In the genomic region with DNA sequence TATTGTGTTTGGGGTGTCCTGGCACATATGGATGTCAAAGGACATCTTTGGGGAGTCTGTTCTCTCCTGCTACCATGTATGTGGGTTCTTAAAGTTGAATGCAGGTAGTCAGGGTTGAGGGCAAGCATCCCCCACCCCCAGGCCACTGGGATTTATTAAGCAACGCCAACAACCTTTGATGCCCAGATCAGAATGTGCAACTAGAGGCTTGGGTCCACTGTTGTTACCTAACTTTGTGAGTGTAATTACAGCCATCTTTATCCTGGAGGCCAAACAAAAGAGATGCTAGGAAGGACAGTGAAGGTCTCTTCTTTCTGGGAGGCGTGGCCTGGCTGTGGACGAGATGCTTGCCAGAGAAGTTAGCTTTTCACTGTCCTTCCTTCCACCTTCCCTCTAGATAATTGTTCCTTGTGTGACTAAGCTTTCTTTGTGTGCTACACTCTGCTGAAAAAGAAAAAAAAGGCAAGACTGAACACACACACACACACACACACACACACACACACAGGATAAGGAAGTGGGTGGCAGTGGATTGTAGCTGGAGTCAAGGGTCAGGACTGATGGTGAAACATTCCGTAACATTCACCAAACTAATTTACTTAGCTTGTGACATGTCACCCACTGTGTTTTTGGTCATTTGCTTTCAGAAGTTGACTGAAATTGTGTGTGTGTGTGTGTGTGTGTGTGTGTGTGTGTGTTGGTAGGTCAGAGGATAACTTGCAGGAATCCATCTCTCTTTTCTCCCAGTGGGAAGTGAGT, we compare ENCODE assay signal across 19 mouse cellular contexts. TPM values are rescaled to one million over a fixed set of nuclear protein-coding genes. Genes with fewer than 3 reads are reported as not detected.
A peak's percentile ranks its signal among the peaks of the same experiment; 100 is the strongest.
DNase-seq lines count a peak whose midpoint lies in the region; ATAC-seq and TF ChIP-seq lines count a peak whose summit lies in the region.
"Had no signal": no experiment of that assay in that cellular context is flagged by ENCODE, and none has a peak within 500 bp of the region (broad histone marks: within the 10 kb centered on the region; RNA-seq: fewer than 3 reads in every experiment).

No protein-coding gene starts in this region.

- H3K4me3 ChIP-seq in lung, adult 2 months (replicated peaks; ENCODE audit: extremely low read depth, low read depth, low read length), result no peak overlapping the region
- peak overlapping the region; percentile 52; the same call in 1 of the 2 replicates for H3K4me3 ChIP-seq in intestine, embryonic 15.5 days (replicated peaks)
- no peak overlapping the region for H3K4me3 ChIP-seq in midbrain, embryonic 11.5 days (ENCODE audit: low read depth, low read length)
- H3K4me3 ChIP-seq: heart, embryonic 10.5 days; hindbrain, embryonic 13.5 days; midbrain, embryonic 15.5 days had no signal

- no peak for ATAC-seq in intestine, embryonic 15.5 days
- peak; percentile 66 for ATAC-seq in megakaryocyte progenitor cell, adult 5-6 weeks (replicated peaks; ENCODE audit: poor library complexity)
- no peak for ATAC-seq in midbrain, embryonic 11.5 days (ENCODE audit: low FRiP score)
- ATAC-seq: forebrain, embryonic 14.5 days; midbrain, embryonic 15.5 days had no signal

- 79% methylated on average over 4 of the region's 4 CpGs for WGBS in lung, adult 2 months
- 67% methylated on average over 4 of the region's 4 CpGs for WGBS in intestine, embryonic 15.5 days
- WGBS in midbrain, embryonic 11.5 days, result 73% methylated on average over 4 of the region's 4 CpGs

- peak overlapping the region; percentile 83 for H3K4me2 ChIP-seq in intestine, embryonic 15.5 days (replicated peaks)
- H3K4me2 ChIP-seq in midbrain, embryonic 11.5 days, result no peak overlapping the region
- H3K4me2 ChIP-seq: hindbrain, embryonic 13.5 days; midbrain, embryonic 15.5 days had no signal

- H3K36me3 ChIP-seq in intestine, embryonic 15.5 days, result no peaks in the 10 kb centered on the region
- no peaks in the 10 kb centered on the region for H3K36me3 ChIP-seq in midbrain, embryonic 11.5 days (ENCODE audit: control insufficient read depth, insufficient read depth, low read length)
- H3K36me3 ChIP-seq: heart, embryonic 10.5 days; hindbrain, embryonic 13.5 days; midbrain, embryonic 15.5 days had no signal

- no peak overlapping the region for H3K9ac ChIP-seq in intestine, embryonic 15.5 days
- H3K9ac ChIP-seq in midbrain, embryonic 11.5 days (ENCODE audit: low read length), result no peak overlapping the region
- H3K9ac ChIP-seq: hindbrain, embryonic 13.5 days; midbrain, embryonic 15.5 days had no signal

- no peak for TF ChIP-seq CTCF in lung, adult 2 months (IDR thresholded peaks at IDR 0.05; ENCODE audit: insufficient read depth, low read length)

- no peaks in the 10 kb centered on the region for H3K9me3 ChIP-seq in intestine, embryonic 15.5 days
- no peaks in the 10 kb centered on the region for H3K9me3 ChIP-seq in midbrain, embryonic 11.5 days (ENCODE audit: control insufficient read depth, low read length)
- H3K9me3 ChIP-seq: heart, embryonic 10.5 days; hindbrain, embryonic 13.5 days; midbrain, embryonic 15.5 days had no signal

- no peak for TF ChIP-seq POLR2A in lung, adult 2 months (IDR thresholded peaks at IDR 0.05; ENCODE audit: borderline replicate concordance, extremely low read depth, low read depth, low read length)

- no peak overlapping the region for H3K27ac ChIP-seq in intestine, embryonic 15.5 days
- H3K27ac ChIP-seq in midbrain, embryonic 11.5 days (ENCODE audit: low read depth, low read length), result no peak overlapping the region
- H3K27ac ChIP-seq: heart, embryonic 10.5 days; hindbrain, embryonic 13.5 days; midbrain, embryonic 15.5 days had no signal

- no peaks in the 10 kb centered on the region for H3K4me1 ChIP-seq in lung, adult 2 months (ENCODE audit: control insufficient read depth, insufficient read depth, low read length)
- peaks cover 12% of the 10 kb centered on the region; the same call in 1 of the 2 replicates for H3K4me1 ChIP-seq in intestine, embryonic 15.5 days (replicated peaks)
- H3K4me1 ChIP-seq in midbrain, embryonic 11.5 days (ENCODE audit: control insufficient read depth, insufficient read depth, low read length), result peaks cover 5% of the 10 kb centered on the region; the same call in 1 of the 2 replicates

- H3K27me3 ChIP-seq in intestine, embryonic 15.5 days (replicated peaks), result peaks cover 19% of the 10 kb centered on the region
- peaks cover 22% of the 10 kb centered on the region for H3K27me3 ChIP-seq in midbrain, embryonic 11.5 days (ENCODE audit: control insufficient read depth, insufficient read depth, low read length)

- peak; percentile 34 for DNase-seq in lung, postnatal 10 days
- no peak for DNase-seq in lung, adult 2 months
- no peak for DNase-seq in MN1 (ENCODE audit: low spot score)
- DNase-seq in B cell, adult 2 months, result no peak
- no peak for DNase-seq in midbrain, embryonic 11.5 days (ENCODE audit: low spot score, missing footprints)
- DNase-seq: adrenal gland, postnatal 10 days; cerebellum, adult 8-10 months; gastrocnemius, postnatal 36 days; heart, postnatal 10 days; kidney, adult 18-20 months; kidney, postnatal 25 days; layer of hippocampus, adult 9-11 months had no signal

RNA-seq across cellular contexts. Expression of a gene that starts 1.9 kb away (rescaled TPM):
- 1.2 and 2.2 TPM in 2 replicates for polyA plus RNA-seq in lung, adult 2 months (2012; rRNA removed)
- 19.2 and 20.2 TPM in 2 replicates for polyA plus RNA-seq in intestine, embryonic 15.5 days (2015; fragmentation: Nextera tagmentation; extraction: Ambion mirVana)
- total RNA-seq in megakaryocyte progenitor cell, adult 5-6 weeks (2015), result 0.05 and 0.20 TPM in 2 replicates
- total RNA-seq in megakaryocyte progenitor cell, adult 5-6 weeks (2017), result 0.10 and 0.42 TPM in 2 replicates
- 0.12 and 0.16 TPM in 2 replicates for polyA plus RNA-seq in midbrain, embryonic 11.5 days (2014; fragmentation: Nextera tagmentation; extraction: Ambion mirVana)
- total RNA-seq: MEL had no signal
- polyA plus RNA-seq: forebrain, embryonic 14.5 days had no signal

RNA-seq across cellular contexts. Expression of a gene that starts 37.6 kb away (rescaled TPM):
- 16.6 TPM in 2 replicates for polyA plus RNA-seq in lung, adult 2 months (2012; rRNA removed)
- polyA plus RNA-seq in intestine, embryonic 15.5 days (2015; fragmentation: Nextera tagmentation; extraction: Ambion mirVana), result 19.8 and 20.7 TPM in 2 replicates
- total RNA-seq in megakaryocyte progenitor cell, adult 5-6 weeks (2015), result 41.8 and 46.5 TPM in 2 replicates
- total RNA-seq in megakaryocyte progenitor cell, adult 5-6 weeks (2017), result 46.6 and 59.3 TPM in 2 replicates
- 14.7 and 17.0 TPM in 2 replicates for polyA plus RNA-seq in midbrain, embryonic 11.5 days (2014; fragmentation: Nextera tagmentation; extraction: Ambion mirVana)
